Mouse (Mus musculus): ENCODE measurements around the gene Eps8l3.

GRCm38 (mm10) chr3:107829625-107830024 is 47.4 kb upstream of the Eps8l3 start:
- TF ChIP-seq CTCF (IDR thresholded peaks at IDR 0.05; ENCODE audit: low read depth) (no peak), EP300 (IDR thresholded peaks at IDR 0.05; ENCODE audit: low read depth) (no peak)
